Mouse (Mus musculus): Measurements from ENCODE around the gene Cdc42se1. TPM values are rescaled to one million over a fixed set of nuclear protein-coding genes. Genes with fewer than 3 reads are reported as not detected.

Gene Cdc42se1
- total RNA-seq, 1 experiment = 43.2 TPM

DNA sequence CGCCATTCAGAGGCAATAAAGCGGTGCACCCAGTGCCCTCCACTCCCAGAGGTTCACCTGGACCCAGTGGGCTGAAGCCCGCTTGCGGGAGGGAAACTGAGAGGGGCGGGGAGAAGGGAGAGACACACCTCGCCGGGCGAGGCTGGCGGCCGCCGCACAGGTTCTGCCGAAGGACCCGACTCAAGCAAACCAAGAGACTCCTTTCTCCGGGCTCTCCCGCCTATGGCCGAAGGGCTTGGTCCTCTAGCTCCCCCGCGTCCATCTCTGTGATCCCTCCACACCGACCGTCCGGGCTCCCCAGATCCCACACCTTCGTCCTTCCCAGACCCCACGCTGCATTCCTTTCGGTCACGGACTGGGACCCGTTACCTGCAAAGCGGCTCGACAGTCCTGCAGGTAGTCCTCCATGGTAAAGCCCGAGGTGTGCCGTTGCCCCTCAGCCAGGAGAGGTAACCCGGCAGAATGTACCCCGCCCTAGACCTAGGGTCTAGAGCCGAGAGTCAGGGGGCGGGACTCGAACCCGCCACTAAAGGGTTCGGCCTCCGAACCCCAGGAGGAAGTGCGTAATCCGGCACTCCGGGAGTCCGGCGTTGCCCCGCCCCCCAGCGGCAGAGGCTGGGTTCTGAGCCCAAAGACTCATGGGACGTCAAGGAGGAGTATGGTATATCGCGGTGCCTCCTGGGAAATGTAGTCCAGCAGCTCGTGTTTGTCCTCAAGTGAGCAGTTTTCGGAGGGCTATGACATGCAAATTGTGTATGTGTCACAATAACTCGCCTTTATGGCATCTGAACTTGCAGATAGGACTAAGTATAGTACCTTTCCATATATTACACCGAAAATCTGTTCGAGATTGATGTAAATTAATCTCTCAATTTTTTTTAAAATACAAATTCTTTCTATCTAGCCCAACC lies 52.9 kb downstream of the Cdc42se1 start, which contains the start of the genes Mindy1 and Prune1:
Gene Mindy1 (plus strand): TSS at position 130 of the 911 bp plus-strand sequence.
Gene Prune1 (minus strand): TSS at position 861 of the 911 bp plus-strand sequence.
- peak within 1 kb of the TSS; percentile 94 to 98 for H3K4me3 ChIP-seq (ENCODE audit: insufficient read depth in 1 of 2, low read depth in 1 of 2, low read length in 2 of 2, poor library complexity in 1 of 2, severe bottlenecking in 1 of 2)
- H3K9me3 ChIP-seq (ENCODE audit: control insufficient read depth, insufficient read depth, low read depth, low read length) = no peaks in the 10 kb centered on the region
- peak; percentile 95 for DNase-seq (ENCODE audit: low read depth, low spot score)
- H3K36me3 ChIP-seq (ENCODE audit: control insufficient read depth, insufficient read depth, low read length, poor library complexity, severe bottlenecking) = no peaks in the 10 kb centered on the region
- in situ Hi-C loops (cut with MboI; ENCODE audit: low sequenced_read_pairs in 2 of 2, unreplicated experiment in 2 of 2) = no loop called here
- peak within 1 kb of the TSS; percentile 75 for H3K27ac ChIP-seq (ENCODE audit: insufficient read depth, low read depth, low read length, poor library complexity, severe bottlenecking)
- TF ChIP-seq HCFC1 (IDR thresholded peaks at IDR 0.05; ENCODE audit: borderline replicate concordance, insufficient read depth, low read length) (peak; percentile 93), ZC3H11A (IDR thresholded peaks at IDR 0.05; ENCODE audit: borderline replicate concordance, low read depth, low read length) (no peak), MAFK (IDR thresholded peaks at IDR 0.05; ENCODE audit: insufficient read depth, low read depth, low read length) (no peak)
- peaks cover 6% of the 10 kb centered on the region in 2 experiments; a peak in 3 of 4 replicates for H3K4me1 ChIP-seq (ENCODE audit: control insufficient read depth in 2 of 2, insufficient read depth in 2 of 2, low read length in 2 of 2, poor library complexity in 1 of 2)
- H3K9ac ChIP-seq (ENCODE audit: insufficient read depth, low read depth, low read length, poor library complexity, severe bottlenecking) = peak within 1 kb of the TSS; percentile 93

DNA sequence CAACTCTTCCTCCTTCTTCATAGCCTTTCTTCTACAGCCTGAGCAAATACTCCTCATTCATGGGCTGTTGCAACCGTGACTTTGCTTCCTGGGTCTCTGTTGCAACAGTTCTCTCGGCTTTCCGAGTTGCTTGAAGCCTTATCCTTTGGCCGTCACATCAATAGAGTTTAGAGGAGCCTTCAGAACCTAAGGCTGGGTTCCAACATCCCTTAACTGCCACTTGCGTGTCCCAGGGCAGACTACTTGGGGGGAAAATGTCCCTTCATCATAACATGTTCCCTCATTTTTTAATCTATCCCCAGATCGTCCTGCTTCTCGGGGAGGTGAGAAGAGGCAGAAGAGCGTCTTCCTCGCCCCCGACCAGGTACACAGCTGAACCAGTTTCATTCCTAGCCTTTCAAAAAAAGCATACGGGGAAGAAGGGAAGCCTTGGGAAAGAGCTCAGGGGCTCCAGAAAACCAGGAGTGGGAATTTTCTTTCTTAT lies 53.9 kb downstream of the Cdc42se1 start:
- no peak for DNase-seq (ENCODE audit: low read depth, low spot score)
- TF ChIP-seq ZNF384 (IDR thresholded peaks at IDR 0.05; ENCODE audit: low read depth, low read length) (no peak), ZC3H11A (IDR thresholded peaks at IDR 0.05; ENCODE audit: borderline replicate concordance, low read depth, low read length) (no peak), CHD2 (IDR thresholded peaks at IDR 0.05; ENCODE audit: low read depth, low read length) (no peak), HCFC1 (IDR thresholded peaks at IDR 0.05; ENCODE audit: borderline replicate concordance, insufficient read depth, low read length) (no peak), MAFK (IDR thresholded peaks at IDR 0.05; ENCODE audit: insufficient read depth, low read depth, low read length) (no peak)
- Histone ChIP-seq H3K9ac (ENCODE audit: insufficient read depth, low read depth, low read length, poor library complexity, severe bottlenecking) (peak overlapping the region; percentile 77), H3K27ac (ENCODE audit: insufficient read depth, low read depth, low read length, poor library complexity, severe bottlenecking) (peak overlapping the region; percentile 70; the same call in 1 of the 2 replicates), H3K4me1 (ENCODE audit: control insufficient read depth in 2 of 2, insufficient read depth in 2 of 2, low read length in 2 of 2, poor library complexity in 1 of 2) (peaks cover 2 to 9% of the 10 kb centered on the region in 2 experiments; a peak in 3 of 4 replicates), H3K4me3 (ENCODE audit: insufficient read depth in 1 of 2, low read depth in 1 of 2, low read length in 2 of 2, poor library complexity in 1 of 2, severe bottlenecking in 1 of 2) (peak overlapping the region; percentile 82 to 94), H3K9me3 (ENCODE audit: control insufficient read depth, insufficient read depth, low read depth, low read length) (no peaks in the 10 kb centered on the region), H3K36me3 (ENCODE audit: control insufficient read depth, insufficient read depth, low read length, poor library complexity, severe bottlenecking) (no peaks in the 10 kb centered on the region)
- in situ Hi-C loops (cut with MboI; ENCODE audit: low sequenced_read_pairs in 2 of 2, unreplicated experiment in 2 of 2) = no loop called here

- no peaks in the 10 kb centered on the region for H3K9me3 ChIP-seq (ENCODE audit: control insufficient read depth, insufficient read depth, low read depth, low read length)
- peak overlapping the region; percentile 77 for H3K9ac ChIP-seq (ENCODE audit: insufficient read depth, low read depth, low read length, poor library complexity, severe bottlenecking)
- in situ Hi-C loops (cut with MboI; ENCODE audit: low sequenced_read_pairs in 2 of 2, unreplicated experiment in 2 of 2) = no loop called here
- H3K27ac ChIP-seq (ENCODE audit: insufficient read depth, low read depth, low read length, poor library complexity, severe bottlenecking) = peak overlapping the region; percentile 70
- peaks cover 2 to 9% of the 10 kb centered on the region in 2 experiments; a peak in 3 of 4 replicates for H3K4me1 ChIP-seq (ENCODE audit: control insufficient read depth in 2 of 2, insufficient read depth in 2 of 2, low read length in 2 of 2, poor library complexity in 1 of 2)
- TF ChIP-seq MAFK (IDR thresholded peaks at IDR 0.05; ENCODE audit: insufficient read depth, low read depth, low read length) (no peak), HCFC1 (IDR thresholded peaks at IDR 0.05; ENCODE audit: borderline replicate concordance, insufficient read depth, low read length) (peak; percentile 50; the same call in 1 of the 2 replicates), ZC3H11A (IDR thresholded peaks at IDR 0.05; ENCODE audit: borderline replicate concordance, low read depth, low read length) (no peak), ZNF384 (IDR thresholded peaks at IDR 0.05; ENCODE audit: low read depth, low read length) (no peak)
- H3K4me3 ChIP-seq (ENCODE audit: insufficient read depth in 1 of 2, low read depth in 1 of 2, low read length in 2 of 2, poor library complexity in 1 of 2, severe bottlenecking in 1 of 2) = peak overlapping the region; percentile 82 to 94
- DNase-seq (ENCODE audit: low read depth, low spot score) = peak; percentile 71
- H3K36me3 ChIP-seq (ENCODE audit: control insufficient read depth, insufficient read depth, low read length, poor library complexity, severe bottlenecking) = peaks cover 4% of the 10 kb centered on the region
These were observed 54.5 kb downstream of the Cdc42se1 start for GRCm38 (mm10) chr3:95282865-95283588.

GRCm38 (mm10) chr3:95283589-95283941 lies 55.0 kb downstream of the Cdc42se1 start:
- Histone ChIP-seq H3K4me1 (ENCODE audit: control insufficient read depth in 2 of 2, insufficient read depth in 2 of 2, low read length in 2 of 2, poor library complexity in 1 of 2) (peaks cover 2 to 9% of the 10 kb centered on the region in 2 experiments; a peak in 3 of 4 replicates), H3K36me3 (ENCODE audit: control insufficient read depth, insufficient read depth, low read length, poor library complexity, severe bottlenecking) (peaks cover 7% of the 10 kb centered on the region), H3K9me3 (ENCODE audit: control insufficient read depth, insufficient read depth, low read depth, low read length) (no peaks in the 10 kb centered on the region), H3K4me3 (ENCODE audit: insufficient read depth in 1 of 2, low read depth in 1 of 2, low read length in 2 of 2, poor library complexity in 1 of 2, severe bottlenecking in 1 of 2) (peak overlapping the region; percentile 82 to 94), H3K27ac (ENCODE audit: insufficient read depth, low read depth, low read length, poor library complexity, severe bottlenecking) (peak overlapping the region; percentile 70; the same call in 1 of the 2 replicates), H3K9ac (ENCODE audit: insufficient read depth, low read depth, low read length, poor library complexity, severe bottlenecking) (peak overlapping the region; percentile 77)
- in situ Hi-C loops (cut with MboI; ENCODE audit: low sequenced_read_pairs in 2 of 2, unreplicated experiment in 2 of 2) = no loop called here
- no peak for DNase-seq (ENCODE audit: low read depth, low spot score)
- no peak for TF ChIP-seq MAFK (IDR thresholded peaks at IDR 0.05; ENCODE audit: insufficient read depth, low read depth, low read length)
- no peak for TF ChIP-seq ZNF384 (IDR thresholded peaks at IDR 0.05; ENCODE audit: low read depth, low read length)
- TF ChIP-seq ZC3H11A (IDR thresholded peaks at IDR 0.05; ENCODE audit: borderline replicate concordance, low read depth, low read length) = no peak
- no peak for TF ChIP-seq CHD2 (IDR thresholded peaks at IDR 0.05; ENCODE audit: low read depth, low read length)
- no peak for TF ChIP-seq HCFC1 (IDR thresholded peaks at IDR 0.05; ENCODE audit: borderline replicate concordance, insufficient read depth, low read length)

All from ES-E14 (cell line).